Mouse (Mus musculus): ENCODE measurements at regions not wholly inside any gene's neighbourhood (a gene's known extent, or its start where the extent isn't known, plus 50 kb on each side); places are given as distances from the start of the nearest gene placed in this dataset.

GRCm38 (mm10) chr17:4610481-4610880 is 383.7 kb upstream of the Arid1b start:
- DNase-seq (ENCODE audit: low read depth, low spot score) = no peak
- in situ Hi-C loops (cut with MboI; ENCODE audit: low sequenced_read_pairs in 2 of 2, unreplicated experiment in 2 of 2) = no loop called here
- Histone ChIP-seq H3K9me3 (ENCODE audit: control insufficient read depth, insufficient read depth, low read depth, low read length) (no peaks in the 10 kb centered on the region), H3K36me3 (ENCODE audit: control insufficient read depth, insufficient read depth, low read length, poor library complexity, severe bottlenecking) (no peaks in the 10 kb centered on the region), H3K9ac (ENCODE audit: insufficient read depth, low read depth, low read length, poor library complexity, severe bottlenecking) (no peak overlapping the region), H3K27ac (ENCODE audit: insufficient read depth, low read depth, low read length, poor library complexity, severe bottlenecking) (no peak overlapping the region), H3K4me1 (ENCODE audit: control insufficient read depth in 2 of 2, insufficient read depth in 2 of 2, low read length in 2 of 2, poor library complexity in 1 of 2) (no peaks in the 10 kb centered on the region), H3K4me3 (ENCODE audit: insufficient read depth in 1 of 2, low read depth in 1 of 2, low read length in 2 of 2, poor library complexity in 1 of 2, severe bottlenecking in 1 of 2) (no peak overlapping the region)
- TF ChIP-seq HCFC1 (IDR thresholded peaks at IDR 0.05; ENCODE audit: borderline replicate concordance, insufficient read depth, low read length) (no peak), MAFK (IDR thresholded peaks at IDR 0.05; ENCODE audit: insufficient read depth, low read depth, low read length) (no peak), ZNF384 (IDR thresholded peaks at IDR 0.05; ENCODE audit: low read depth, low read length) (no peak), ZC3H11A (IDR thresholded peaks at IDR 0.05; ENCODE audit: borderline replicate concordance, low read depth, low read length) (no peak), CHD2 (IDR thresholded peaks at IDR 0.05; ENCODE audit: low read depth, low read length) (no peak)

GRCm38 (mm10) chr17:4610993-4611392 is 383.1 kb upstream of the Arid1b start:
- no peak overlapping the region for H3K4me3 ChIP-seq (ENCODE audit: insufficient read depth in 1 of 2, low read depth in 1 of 2, low read length in 2 of 2, poor library complexity in 1 of 2, severe bottlenecking in 1 of 2)
- in situ Hi-C loops (cut with MboI; ENCODE audit: low sequenced_read_pairs in 2 of 2, unreplicated experiment in 2 of 2) = no loop called here
- peak; percentile 30 for DNase-seq (ENCODE audit: low read depth, low spot score)
- H3K9me3 ChIP-seq (ENCODE audit: control insufficient read depth, insufficient read depth, low read depth, low read length) = no peaks in the 10 kb centered on the region
- no peaks in the 10 kb centered on the region for H3K4me1 ChIP-seq (ENCODE audit: control insufficient read depth in 2 of 2, insufficient read depth in 2 of 2, low read length in 2 of 2, poor library complexity in 1 of 2)
- no peak overlapping the region for H3K9ac ChIP-seq (ENCODE audit: insufficient read depth, low read depth, low read length, poor library complexity, severe bottlenecking)
- no peak overlapping the region for H3K27ac ChIP-seq (ENCODE audit: insufficient read depth, low read depth, low read length, poor library complexity, severe bottlenecking)
- H3K36me3 ChIP-seq (ENCODE audit: control insufficient read depth, insufficient read depth, low read length, poor library complexity, severe bottlenecking) = no peaks in the 10 kb centered on the region
- TF ChIP-seq MAFK (IDR thresholded peaks at IDR 0.05; ENCODE audit: insufficient read depth, low read depth, low read length) (no peak), CHD2 (IDR thresholded peaks at IDR 0.05; ENCODE audit: low read depth, low read length) (no peak), ZC3H11A (IDR thresholded peaks at IDR 0.05; ENCODE audit: borderline replicate concordance, low read depth, low read length) (0 out of 2 replicates have a peak, but pooled peaks have one; percentile 14), ZNF384 (IDR thresholded peaks at IDR 0.05; ENCODE audit: low read depth, low read length) (no peak)

GRCm38 (mm10) chr17:4611711-4612110 is 382.4 kb upstream of the Arid1b start:
- no peaks in the 10 kb centered on the region for H3K36me3 ChIP-seq (ENCODE audit: control insufficient read depth, insufficient read depth, low read length, poor library complexity, severe bottlenecking)
- TF ChIP-seq ZC3H11A (IDR thresholded peaks at IDR 0.05; ENCODE audit: borderline replicate concordance, low read depth, low read length) (no peak), HCFC1 (IDR thresholded peaks at IDR 0.05; ENCODE audit: borderline replicate concordance, insufficient read depth, low read length) (no peak), ZNF384 (IDR thresholded peaks at IDR 0.05; ENCODE audit: low read depth, low read length) (no peak)
- no peak overlapping the region for H3K4me3 ChIP-seq (ENCODE audit: insufficient read depth in 1 of 2, low read depth in 1 of 2, low read length in 2 of 2, poor library complexity in 1 of 2, severe bottlenecking in 1 of 2)
- in situ Hi-C loops (cut with MboI; ENCODE audit: low sequenced_read_pairs in 2 of 2, unreplicated experiment in 2 of 2) = no loop called here
- H3K9me3 ChIP-seq (ENCODE audit: control insufficient read depth, insufficient read depth, low read depth, low read length) = no peaks in the 10 kb centered on the region
- H3K27ac ChIP-seq (ENCODE audit: insufficient read depth, low read depth, low read length, poor library complexity, severe bottlenecking) = no peak overlapping the region
- H3K9ac ChIP-seq (ENCODE audit: insufficient read depth, low read depth, low read length, poor library complexity, severe bottlenecking) = no peak overlapping the region
- DNase-seq (ENCODE audit: low read depth, low spot score) = no peak
- no peaks in the 10 kb centered on the region for H3K4me1 ChIP-seq (ENCODE audit: control insufficient read depth in 2 of 2, insufficient read depth in 2 of 2, low read length in 2 of 2, poor library complexity in 1 of 2)

GRCm38 (mm10) chr17:4612136-4612535 is 382.0 kb upstream of the Arid1b start:
- Histone ChIP-seq H3K4me3 (ENCODE audit: insufficient read depth in 1 of 2, low read depth in 1 of 2, low read length in 2 of 2, poor library complexity in 1 of 2, severe bottlenecking in 1 of 2) (no peak overlapping the region), H3K36me3 (ENCODE audit: control insufficient read depth, insufficient read depth, low read length, poor library complexity, severe bottlenecking) (no peaks in the 10 kb centered on the region), H3K4me1 (ENCODE audit: control insufficient read depth in 2 of 2, insufficient read depth in 2 of 2, low read length in 2 of 2, poor library complexity in 1 of 2) (no peaks in the 10 kb centered on the region), H3K27ac (ENCODE audit: insufficient read depth, low read depth, low read length, poor library complexity, severe bottlenecking) (no peak overlapping the region), H3K9ac (ENCODE audit: insufficient read depth, low read depth, low read length, poor library complexity, severe bottlenecking) (no peak overlapping the region), H3K9me3 (ENCODE audit: control insufficient read depth, insufficient read depth, low read depth, low read length) (no peaks in the 10 kb centered on the region)
- DNase-seq (ENCODE audit: low read depth, low spot score) = no peak
- TF ChIP-seq MAFK (IDR thresholded peaks at IDR 0.05; ENCODE audit: insufficient read depth, low read depth, low read length) = no peak
- TF ChIP-seq CHD2 (IDR thresholded peaks at IDR 0.05; ENCODE audit: low read depth, low read length) = no peak
- TF ChIP-seq HCFC1 (IDR thresholded peaks at IDR 0.05; ENCODE audit: borderline replicate concordance, insufficient read depth, low read length) = no peak
- TF ChIP-seq ZC3H11A (IDR thresholded peaks at IDR 0.05; ENCODE audit: borderline replicate concordance, low read depth, low read length) = no peak
- TF ChIP-seq ZNF384 (IDR thresholded peaks at IDR 0.05; ENCODE audit: low read depth, low read length) = no peak
- in situ Hi-C loops (cut with MboI; ENCODE audit: low sequenced_read_pairs in 2 of 2, unreplicated experiment in 2 of 2) = no loop called here

GRCm38 (mm10) chr17:4612741-4613140 is 381.4 kb upstream of the Arid1b start:
- H3K36me3 ChIP-seq (ENCODE audit: control insufficient read depth, insufficient read depth, low read length, poor library complexity, severe bottlenecking) = no peaks in the 10 kb centered on the region
- no peak overlapping the region for H3K27ac ChIP-seq (ENCODE audit: insufficient read depth, low read depth, low read length, poor library complexity, severe bottlenecking)
- no peak overlapping the region for H3K4me3 ChIP-seq (ENCODE audit: insufficient read depth in 1 of 2, low read depth in 1 of 2, low read length in 2 of 2, poor library complexity in 1 of 2, severe bottlenecking in 1 of 2)
- in situ Hi-C loops (cut with MboI; ENCODE audit: low sequenced_read_pairs in 2 of 2, unreplicated experiment in 2 of 2) = no loop called here
- no peaks in the 10 kb centered on the region for H3K9me3 ChIP-seq (ENCODE audit: control insufficient read depth, insufficient read depth, low read depth, low read length)
- H3K4me1 ChIP-seq (ENCODE audit: control insufficient read depth in 2 of 2, insufficient read depth in 2 of 2, low read length in 2 of 2, poor library complexity in 1 of 2) = no peaks in the 10 kb centered on the region
- no peak for TF ChIP-seq HCFC1 (IDR thresholded peaks at IDR 0.05; ENCODE audit: borderline replicate concordance, insufficient read depth, low read length)
- TF ChIP-seq ZC3H11A (IDR thresholded peaks at IDR 0.05; ENCODE audit: borderline replicate concordance, low read depth, low read length) = no peak
- no peak for TF ChIP-seq ZNF384 (IDR thresholded peaks at IDR 0.05; ENCODE audit: low read depth, low read length)
- no peak for TF ChIP-seq MAFK (IDR thresholded peaks at IDR 0.05; ENCODE audit: insufficient read depth, low read depth, low read length)
- no peak for TF ChIP-seq CHD2 (IDR thresholded peaks at IDR 0.05; ENCODE audit: low read depth, low read length)
- H3K9ac ChIP-seq (ENCODE audit: insufficient read depth, low read depth, low read length, poor library complexity, severe bottlenecking) = no peak overlapping the region
- no peak for DNase-seq (ENCODE audit: low read depth, low spot score)

Data from ES-E14 (cell line).